Mouse (Mus musculus): Measurements from ENCODE around the gene Gm6169. TPM values are rescaled to one million over a fixed set of nuclear protein-coding genes. Genes with fewer than 3 reads are reported as not detected.

Gene Gm6169
- polyA plus RNA-seq, 1 experiment from 2014 or later: 1.9 TPM

DNA sequence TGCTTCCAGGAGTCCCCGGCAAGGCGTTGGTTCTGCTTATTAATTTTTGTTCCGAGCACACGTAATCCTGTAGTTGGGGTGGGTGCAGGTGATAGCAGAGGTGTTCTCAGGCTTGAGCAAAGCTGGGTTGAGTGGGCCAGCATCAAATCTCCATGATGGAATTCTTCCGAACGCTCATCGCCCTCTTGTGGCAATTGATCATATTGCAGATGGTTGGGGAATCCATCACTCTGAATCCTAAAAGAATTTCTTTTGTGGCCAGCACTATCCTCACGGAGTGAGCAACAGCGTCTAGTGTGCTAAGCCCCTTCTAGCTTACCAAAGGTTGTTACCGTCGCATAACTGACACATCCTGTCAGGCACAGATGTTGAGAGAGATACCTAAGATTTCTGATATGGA, 46.4 kb downstream of the Gm6169 start:
- Histone ChIP-seq H3K4me3 (no peak overlapping the region), H3K9me3 (replicated peaks) (no peaks in the 10 kb centered on the region), H3K36me3 (no peaks in the 10 kb centered on the region), H3K9ac (no peak overlapping the region), H3K27ac (no peak overlapping the region), H3K4me2 (no peak overlapping the region), H3K27me3 (no peaks in the 10 kb centered on the region), H3K4me1 (replicated peaks) (0 out of 2 replicates have a peak, but pooled peaks cover 4% of the 10 kb centered on the region)
- 10% methylated on average over 11 of the region's 11 CpGs for WGBS
- no peak for ATAC-seq (replicated peaks; ENCODE audit: insufficient number of reproducible peaks, insufficient read depth, low FRiP score, low read depth)

DNA sequence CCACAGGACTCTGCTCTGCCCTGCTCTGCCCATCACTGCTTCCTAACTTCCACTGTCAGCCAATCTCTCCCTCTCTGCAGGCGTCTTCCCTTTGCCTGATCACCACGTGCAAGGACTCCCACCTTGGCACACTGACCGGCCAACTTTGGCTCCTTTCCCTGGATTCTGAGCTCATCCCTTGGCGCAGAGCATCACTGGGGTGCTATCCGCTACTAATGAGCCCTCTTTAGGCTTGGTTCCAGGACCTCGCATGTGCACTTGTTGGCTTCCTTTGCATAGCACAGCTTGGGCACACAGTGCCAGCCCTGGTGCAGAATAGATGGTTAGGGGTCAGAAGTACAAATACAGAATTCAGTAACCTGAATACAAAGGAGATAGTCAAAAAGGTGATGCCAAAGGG, 47.9 kb downstream of the Gm6169 start:
- no peaks in the 10 kb centered on the region for H3K36me3 ChIP-seq
- no peaks in the 10 kb centered on the region for H3K9me3 ChIP-seq (replicated peaks)
- no peak overlapping the region for H3K9ac ChIP-seq
- no peak overlapping the region for H3K4me2 ChIP-seq
- 0 out of 2 replicates have a peak, but pooled peaks cover 4% of the 10 kb centered on the region for H3K4me1 ChIP-seq (replicated peaks)
- no peak overlapping the region for H3K27ac ChIP-seq
- WGBS: 67% methylated on average over 6 of the region's 6 CpGs
- no peaks in the 10 kb centered on the region for H3K27me3 ChIP-seq
- no peak overlapping the region for H3K4me3 ChIP-seq
- no peak for ATAC-seq (replicated peaks; ENCODE audit: insufficient number of reproducible peaks, insufficient read depth, low FRiP score, low read depth)

Other genes starting within 250 kb of the Gm6169 start
- gene Gcnt4, start 174.5 kb downstream of the Gm6169 start, polyA plus RNA-seq (2015; fragmentation: Nextera tagmentation; extraction: Ambion mirVana): 0.23 and 0.32 TPM in 2 replicates
- gene 1700029F12Rik, start 64.9 kb downstream of the Gm6169 start, polyA plus RNA-seq (2015; fragmentation: Nextera tagmentation; extraction: Ambion mirVana): not detected in 2 replicates
- 3.2 and 3.4 TPM in 2 replicates for gene Fam169a, start 32.0 kb downstream of the Gm6169 start, polyA plus RNA-seq (2015; fragmentation: Nextera tagmentation; extraction: Ambion mirVana)
- 27.1 and 29.5 TPM in 2 replicates for gene Gfm2, start 38.7 kb upstream of the Gm6169 start, polyA plus RNA-seq (2015; fragmentation: Nextera tagmentation; extraction: Ambion mirVana)
- 37.0 and 42.0 TPM in 2 replicates for gene Nsa2, start 38.7 kb upstream of the Gm6169 start, polyA plus RNA-seq (2015; fragmentation: Nextera tagmentation; extraction: Ambion mirVana)
- 35.1 and 46.6 TPM in 2 replicates for gene Hexb, start 99.1 kb upstream of the Gm6169 start, polyA plus RNA-seq (2015; fragmentation: Nextera tagmentation; extraction: Ambion mirVana)
- gene Enc1, start 141.9 kb upstream of the Gm6169 start, polyA plus RNA-seq (2015; fragmentation: Nextera tagmentation; extraction: Ambion mirVana): 3.8 and 4.0 TPM in 2 replicates